Mouse (Mus musculus) T-cell, adult 2 months (primary cell): ENCODE measurements at regions not wholly inside any gene's neighbourhood (a gene's known extent, or its start where the extent isn't known, plus 50 kb on each side); places are given as distances from the start of the nearest gene placed in this dataset.

Experiments used
- DNase-seq: peaks from one replicate; pipeline ENCODE4 v3.0.0; 2022; ENCODE audit warnings: low spot score

- DNase-seq: no peak
These were observed 373.4 kb downstream of the Foxo1 start for GRCm38 (mm10) chr3:52641226-52642181.

GRCm38 (mm10) chr3:52640250-52641147 is 372.4 kb downstream of the Foxo1 start:
- no peak for DNase-seq

- DNase-seq: peak; percentile 38
These were observed 370.7 kb downstream of the Foxo1 start for GRCm38 (mm10) chr3:52638816-52639215.

GRCm38 (mm10) chr3:52634353-52634752 is 366.2 kb downstream of the Foxo1 start:
- peak; percentile 86 for DNase-seq

- DNase-seq: no peak
These were observed 365.5 kb downstream of the Foxo1 start for GRCm38 (mm10) chr3:52633491-52634100.

- DNase-seq: no peak
These were observed 364.5 kb downstream of the Foxo1 start for GRCm38 (mm10) chr3:52632635-52633034.

GRCm38 (mm10) chr3:52630209-52630608 is 362.1 kb downstream of the Foxo1 start:
- DNase-seq: no peak

- no peak for DNase-seq
These were observed 357.0 kb downstream of the Foxo1 start for GRCm38 (mm10) chr3:52625125-52625524.

- DNase-seq: no peak
These were observed 354.4 kb downstream of the Foxo1 start for GRCm38 (mm10) chr3:52622530-52622929.

- no peak for DNase-seq
These were observed 353.8 kb downstream of the Foxo1 start for GRCm38 (mm10) chr3:52621936-52622335.

- DNase-seq: peak; percentile 36
These were observed 350.7 kb downstream of the Foxo1 start for GRCm38 (mm10) chr3:52618925-52619224.

GRCm38 (mm10) chr3:52618212-52618924 is 350.2 kb downstream of the Foxo1 start:
- DNase-seq: peak; percentile 42

GRCm38 (mm10) chr3:52617413-52618149 is 349.4 kb downstream of the Foxo1 start:
- no peak for DNase-seq

GRCm38 (mm10) chr3:52611881-52612280 is 343.7 kb downstream of the Foxo1 start:
- DNase-seq: no peak

GRCm38 (mm10) chr3:52610466-52610865 is 342.3 kb downstream of the Foxo1 start:
- peak; percentile 11 for DNase-seq

GRCm38 (mm10) chr3:52608086-52608426 is 339.9 kb downstream of the Foxo1 start:
- no peak for DNase-seq

GRCm38 (mm10) chr3:52607379-52608085 is 339.4 kb downstream of the Foxo1 start:
- DNase-seq: no peak

- no peak for DNase-seq
These were observed 337.2 kb downstream of the Foxo1 start for GRCm38 (mm10) chr3:52605261-52605771.

- no peak for DNase-seq
These were observed 335.1 kb downstream of the Foxo1 start for GRCm38 (mm10) chr3:52603244-52603704.
